Mouse (Mus musculus): ENCODE measurements around the gene Fcer1g. TPM values are rescaled to one million over a fixed set of nuclear protein-coding genes. Genes with fewer than 3 reads are reported as not detected.
A peak's percentile ranks its signal among the peaks of the same experiment; 100 is the strongest.

Fcer1g gene
- polyA plus RNA-seq, 1 experiment = 138 TPM

DNA sequence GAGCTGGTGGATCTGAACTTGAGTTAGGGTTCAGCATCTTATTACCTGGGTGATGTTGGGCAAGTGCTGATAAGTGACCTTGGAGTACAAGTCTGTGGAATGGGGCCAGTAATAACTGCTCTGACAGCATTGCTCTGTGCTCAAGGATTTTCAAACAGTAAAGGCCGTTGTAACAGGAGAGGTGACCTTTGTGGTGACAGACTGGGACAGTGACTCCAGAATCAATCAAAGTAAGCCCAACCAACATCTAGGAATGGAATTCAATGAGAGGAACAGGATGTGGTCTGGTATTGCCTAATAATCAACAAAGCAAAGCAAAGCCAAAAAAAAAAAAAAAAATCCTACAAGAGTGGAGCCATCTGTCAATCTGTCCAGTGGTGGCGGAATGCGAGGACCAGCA lies 26.2 kb upstream of the Fcer1g start:
- TF ChIP-seq POLR2A (IDR thresholded peaks at IDR 0.05; ENCODE audit: control insufficient read depth, extremely low read depth, insufficient read depth, low read length, poor library complexity) = no peak
- no peak for DNase-seq
- 85% methylated on average over 3 of the region's 3 CpGs for whole genome bisulfite sequencing
- Histone ChIP-seq H3K27ac (ENCODE audit: control insufficient read depth, insufficient read depth, low read length) (no peak overlapping the region), H3K36me3 (ENCODE audit: control insufficient read depth, insufficient read depth, low read length) (no peaks in the 10 kb centered on the region), H3K4me1 (replicated peaks; ENCODE audit: control insufficient read depth, insufficient read depth, low read length) (0 out of 2 replicates have a peak, but pooled peaks cover 2% of the 10 kb centered on the region), H3K4me3 (ENCODE audit: control insufficient read depth, insufficient read depth, low read length) (no peak overlapping the region), H3K27me3 (ENCODE audit: control insufficient read depth, insufficient read depth, low read length) (no peaks in the 10 kb centered on the region)

GRCm38 (mm10) chr1:171258921-171259320 lies 24.8 kb upstream of the Fcer1g start:
- H3K4me1 ChIP-seq (replicated peaks; ENCODE audit: control insufficient read depth, insufficient read depth, low read length) = 0 out of 2 replicates have a peak, but pooled peaks cover 2% of the 10 kb centered on the region
- no peaks in the 10 kb centered on the region for H3K27me3 ChIP-seq (ENCODE audit: control insufficient read depth, insufficient read depth, low read length)
- no peak overlapping the region for H3K4me3 ChIP-seq (ENCODE audit: control insufficient read depth, insufficient read depth, low read length)
- DNase-seq = no peak
- H3K27ac ChIP-seq (ENCODE audit: control insufficient read depth, insufficient read depth, low read length) = no peak overlapping the region
- H3K36me3 ChIP-seq (ENCODE audit: control insufficient read depth, insufficient read depth, low read length) = no peaks in the 10 kb centered on the region
- TF ChIP-seq POLR2A (IDR thresholded peaks at IDR 0.05; ENCODE audit: control insufficient read depth, extremely low read depth, insufficient read depth, low read length, poor library complexity) (no peak), CTCF (IDR thresholded peaks at IDR 0.05; ENCODE audit: borderline replicate concordance, control insufficient read depth, extremely low read depth, insufficient read depth, low read length, poor library complexity) (no peak)
- WGBS = 54% methylated on average over 17 of the region's 17 CpGs

- 93% methylated on average over 9 of the region's 9 CpGs for WGBS
- no peaks in the 10 kb centered on the region for H3K36me3 ChIP-seq (ENCODE audit: control insufficient read depth, insufficient read depth, low read length)
- DNase-seq = no peak
- TF ChIP-seq CTCF (IDR thresholded peaks at IDR 0.05; ENCODE audit: borderline replicate concordance, control insufficient read depth, extremely low read depth, insufficient read depth, low read length, poor library complexity) (no peak), POLR2A (IDR thresholded peaks at IDR 0.05; ENCODE audit: control insufficient read depth, extremely low read depth, insufficient read depth, low read length, poor library complexity) (no peak)
- no peak overlapping the region for H3K27ac ChIP-seq (ENCODE audit: control insufficient read depth, insufficient read depth, low read length)
- H3K4me3 ChIP-seq (ENCODE audit: control insufficient read depth, insufficient read depth, low read length) = no peak overlapping the region
- 0 out of 2 replicates have a peak, but pooled peaks cover 1% of the 10 kb centered on the region for H3K4me1 ChIP-seq (replicated peaks; ENCODE audit: control insufficient read depth, insufficient read depth, low read length)
- H3K27me3 ChIP-seq (ENCODE audit: control insufficient read depth, insufficient read depth, low read length) = no peaks in the 10 kb centered on the region
These were observed 23.6 kb upstream of the Fcer1g start for GRCm38 (mm10) chr1:171257781-171258180.

GRCm38 (mm10) chr1:171256937-171257548 lies 22.9 kb upstream of the Fcer1g start:
- DNase-seq = peak; percentile 55
- Histone ChIP-seq H3K27me3 (ENCODE audit: control insufficient read depth, insufficient read depth, low read length) (no peaks in the 10 kb centered on the region), H3K27ac (ENCODE audit: control insufficient read depth, insufficient read depth, low read length) (no peak overlapping the region), H3K4me3 (ENCODE audit: control insufficient read depth, insufficient read depth, low read length) (no peak overlapping the region), H3K36me3 (ENCODE audit: control insufficient read depth, insufficient read depth, low read length) (no peaks in the 10 kb centered on the region), H3K4me1 (replicated peaks; ENCODE audit: control insufficient read depth, insufficient read depth, low read length) (no peaks in the 10 kb centered on the region)
- TF ChIP-seq POLR2A (IDR thresholded peaks at IDR 0.05; ENCODE audit: control insufficient read depth, extremely low read depth, insufficient read depth, low read length, poor library complexity) = no peak
- 0 out of 2 replicates have a peak, but pooled peaks have one; percentile 29 for TF ChIP-seq CTCF (IDR thresholded peaks at IDR 0.05; ENCODE audit: borderline replicate concordance, control insufficient read depth, extremely low read depth, insufficient read depth, low read length, poor library complexity)
- WGBS = 66% methylated on average over 15 of the region's 15 CpGs

DNA sequence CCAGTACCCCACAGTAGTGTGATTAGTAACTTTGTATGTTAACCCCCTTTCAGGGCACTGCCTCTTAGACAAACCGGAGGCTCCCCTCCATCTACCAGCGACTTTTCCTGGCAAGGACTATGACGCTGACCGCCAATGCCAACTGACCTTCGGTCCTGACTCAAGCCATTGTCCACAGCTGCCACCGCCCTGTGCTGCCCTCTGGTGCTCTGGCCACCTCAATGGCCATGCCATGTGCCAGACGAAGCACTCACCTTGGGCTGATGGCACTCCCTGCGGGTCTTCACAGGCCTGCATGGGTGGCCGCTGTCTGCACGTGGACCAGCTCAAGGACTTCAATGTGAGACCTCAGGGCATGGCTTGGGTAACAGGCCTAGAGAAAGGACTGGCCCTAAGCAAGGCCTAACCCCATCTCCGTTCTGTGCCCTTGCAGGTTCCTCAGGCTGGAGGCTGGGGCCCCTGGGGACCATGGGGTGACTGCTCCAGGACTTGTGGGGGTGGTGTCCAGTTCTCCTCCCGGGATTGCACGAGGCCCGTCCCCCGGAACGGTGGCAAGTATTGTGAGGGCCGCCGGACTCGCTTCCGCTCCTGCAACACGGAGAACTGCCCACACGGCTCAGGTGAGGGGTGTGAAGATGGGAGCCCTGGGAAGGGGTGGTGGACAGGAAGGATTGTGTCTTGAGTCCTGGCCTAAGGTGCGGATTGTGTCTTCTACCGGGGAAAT lies 22.1 kb upstream of the Fcer1g start:
- H3K4me1 ChIP-seq (replicated peaks; ENCODE audit: control insufficient read depth, insufficient read depth, low read length) = no peaks in the 10 kb centered on the region
- H3K27ac ChIP-seq (ENCODE audit: control insufficient read depth, insufficient read depth, low read length) = no peak overlapping the region
- no peak for DNase-seq
- H3K4me3 ChIP-seq (ENCODE audit: control insufficient read depth, insufficient read depth, low read length) = no peak overlapping the region
- no peak for TF ChIP-seq POLR2A (IDR thresholded peaks at IDR 0.05; ENCODE audit: control insufficient read depth, extremely low read depth, insufficient read depth, low read length, poor library complexity)
- TF ChIP-seq CTCF (IDR thresholded peaks at IDR 0.05; ENCODE audit: borderline replicate concordance, control insufficient read depth, extremely low read depth, insufficient read depth, low read length, poor library complexity) = no peak
- 97% methylated on average over 24 of the region's 24 CpGs for WGBS
- no peaks in the 10 kb centered on the region for H3K36me3 ChIP-seq (ENCODE audit: control insufficient read depth, insufficient read depth, low read length)
- H3K27me3 ChIP-seq (ENCODE audit: control insufficient read depth, insufficient read depth, low read length) = no peaks in the 10 kb centered on the region

GRCm38 (mm10) chr1:171252415-171252814 lies 18.2 kb upstream of the Fcer1g start:
- DNase-seq = no peak
- H3K27me3 ChIP-seq (ENCODE audit: control insufficient read depth, insufficient read depth, low read length) = no peaks in the 10 kb centered on the region
- WGBS = 89% methylated on average over 17 of the region's 17 CpGs
- no peak overlapping the region for H3K4me3 ChIP-seq (ENCODE audit: control insufficient read depth, insufficient read depth, low read length)
- no peaks in the 10 kb centered on the region for H3K36me3 ChIP-seq (ENCODE audit: control insufficient read depth, insufficient read depth, low read length)
- H3K4me1 ChIP-seq (replicated peaks; ENCODE audit: control insufficient read depth, insufficient read depth, low read length) = peaks cover 6% of the 10 kb centered on the region
- no peak overlapping the region for H3K27ac ChIP-seq (ENCODE audit: control insufficient read depth, insufficient read depth, low read length)
- TF ChIP-seq POLR2A (IDR thresholded peaks at IDR 0.05; ENCODE audit: control insufficient read depth, extremely low read depth, insufficient read depth, low read length, poor library complexity) (no peak), CTCF (IDR thresholded peaks at IDR 0.05; ENCODE audit: borderline replicate concordance, control insufficient read depth, extremely low read depth, insufficient read depth, low read length, poor library complexity) (no peak)

Data from thymus, adult 2 months (tissue).